22 mouse cellular contexts compared by ENCODE assay signal in genomic region chr4:61813435-61813834, GRCm38 (mm10). TPM values are rescaled to one million over a fixed set of nuclear protein-coding genes. Genes with fewer than 3 reads are reported as not detected.
"Had no signal": no experiment of that assay in that cellular context is flagged by ENCODE, and none has a peak within 500 bp of the region (broad histone marks: within the 10 kb centered on the region; RNA-seq: fewer than 3 reads in every experiment).

No protein-coding gene starts in this region.

- H3K4me1 ChIP-seq: kidney, embryonic 15.5 days had no signal

- H3K27me3 ChIP-seq: kidney, embryonic 15.5 days had no signal

- H3K36me3 ChIP-seq: kidney, embryonic 15.5 days had no signal

- H3K4me2 ChIP-seq: kidney, embryonic 15.5 days; lung, embryonic 14.5 days had no signal

- DNase-seq: kidney, adult 11 months; kidney, adult 8-10 months; kidney, postnatal 10 days; kidney, postnatal 36 days; layer of hippocampus, postnatal 36 days; liver, postnatal 0 days; lung, embryonic 14.5 days; thymus, postnatal 25 days had no signal

- H3K4me3 ChIP-seq: kidney, embryonic 15.5 days; left cerebral cortex, adult 2 months had no signal

- H3K27ac ChIP-seq: kidney, embryonic 15.5 days; left cerebral cortex, adult 2 months; liver, embryonic 14.5 days; macrophage had no signal

- H3K9ac ChIP-seq: kidney, embryonic 15.5 days; liver, embryonic 14.5 days; liver, postnatal 0 days; lung, embryonic 14.5 days had no signal

- ATAC-seq: liver, postnatal 0 days; lung, postnatal 0 days had no signal

RNA-seq across cellular contexts. Expression of gene Mup5, which starts 21.6 kb away (rescaled TPM):
- polyA plus RNA-seq: kidney, embryonic 15.5 days; limb, embryonic 11.5 days; limb, embryonic 14.5 days; liver, adult 2 months; liver, embryonic 14.5 days; liver, postnatal 0 days; lung, embryonic 14.5 days; lung, postnatal 0 days; macrophage; midbrain, postnatal 0 days; neural tube, embryonic 11.5 days; neural tube, embryonic 14.5 days; small intestine, adult 2 months; spleen, adult 2 months; thymus, postnatal 0 days had no signal

RNA-seq across cellular contexts. Expression of gene Mup19, which starts 31.4 kb away (rescaled TPM):
- polyA plus RNA-seq: kidney, embryonic 15.5 days; liver, embryonic 14.5 days; liver, postnatal 0 days; lung, embryonic 14.5 days; lung, postnatal 0 days; macrophage; midbrain, postnatal 0 days; neural tube, embryonic 11.5 days; neural tube, embryonic 14.5 days; small intestine, adult 2 months; spleen, adult 2 months had no signal
